Mouse (Mus musculus): ENCODE data around the gene Ccdc172. TPM values are rescaled to one million over a fixed set of nuclear protein-coding genes. Genes with fewer than 3 reads are reported as not detected.

The Ccdc172 gene
- not detected in 2 replicates for polyA plus RNA-seq (2012; rRNA removed)

GRCm38 (mm10) chr19:58511818-58512217 is at the start of gene Ccdc172:
Gene Ccdc172 (plus strand): TSS chr19:58511993.
- no peaks in the 10 kb centered on the region for H3K36me3 ChIP-seq (ENCODE audit: control insufficient read depth, insufficient read depth, low read length)
- no peaks in the 10 kb centered on the region for H3K4me1 ChIP-seq (replicated peaks; ENCODE audit: control insufficient read depth, insufficient read depth, low read length)
- no peak for TF ChIP-seq CTCF (IDR thresholded peaks at IDR 0.05; ENCODE audit: borderline replicate concordance, control insufficient read depth, extremely low read depth, insufficient read depth, low read length, poor library complexity)
- DNase-seq = no peak
- no peaks in the 10 kb centered on the region for H3K27me3 ChIP-seq (ENCODE audit: control insufficient read depth, insufficient read depth, low read length)
- WGBS = 96% methylated on average over 17 of the region's 17 CpGs
- no peak within 1 kb of the TSS for H3K27ac ChIP-seq (ENCODE audit: control insufficient read depth, insufficient read depth, low read length)
- no peak within 1 kb of the TSS for H3K4me3 ChIP-seq (ENCODE audit: control insufficient read depth, insufficient read depth, low read length)

GRCm38 (mm10) chr19:58463755-58464154 is 48.0 kb upstream of the Ccdc172 start:
- Histone ChIP-seq H3K27me3 (ENCODE audit: control insufficient read depth, insufficient read depth, low read length) (no peaks in the 10 kb centered on the region), H3K27ac (ENCODE audit: control insufficient read depth, insufficient read depth, low read length) (no peak overlapping the region), H3K36me3 (ENCODE audit: control insufficient read depth, insufficient read depth, low read length) (no peaks in the 10 kb centered on the region), H3K4me3 (ENCODE audit: control insufficient read depth, insufficient read depth, low read length) (no peak overlapping the region), H3K4me1 (replicated peaks; ENCODE audit: control insufficient read depth, insufficient read depth, low read length) (no peaks in the 10 kb centered on the region)
- TF ChIP-seq POLR2A (IDR thresholded peaks at IDR 0.05; ENCODE audit: control insufficient read depth, extremely low read depth, insufficient read depth, low read length, poor library complexity) (no peak), CTCF (IDR thresholded peaks at IDR 0.05; ENCODE audit: borderline replicate concordance, control insufficient read depth, extremely low read depth, insufficient read depth, low read length, poor library complexity) (no peak)
- 92% methylated on average over 3 of the region's 3 CpGs for WGBS
- no peak for DNase-seq

DNA sequence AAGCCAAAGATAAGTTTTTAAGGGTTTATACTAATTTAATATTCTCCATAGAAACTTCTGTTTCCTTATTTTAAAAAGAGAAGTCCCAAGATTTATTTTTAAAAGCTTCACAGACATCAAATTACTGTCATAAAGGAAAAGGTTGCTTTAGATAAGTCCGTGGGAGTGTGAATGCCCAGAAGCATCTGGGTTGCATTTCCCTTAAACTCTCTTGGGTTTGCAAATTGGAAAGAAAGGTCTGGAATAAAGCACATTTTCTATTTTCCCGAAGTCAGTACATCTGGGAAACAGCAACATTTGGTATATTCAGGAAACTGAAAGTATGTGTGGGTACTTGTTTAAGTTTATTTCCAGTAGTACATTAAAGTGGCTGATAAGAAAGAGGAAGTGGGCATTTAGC is 43.5 kb upstream of the Ccdc172 start:
- Histone ChIP-seq H3K4me1 (replicated peaks; ENCODE audit: control insufficient read depth, insufficient read depth, low read length) (no peaks in the 10 kb centered on the region), H3K27me3 (ENCODE audit: control insufficient read depth, insufficient read depth, low read length) (no peaks in the 10 kb centered on the region), H3K36me3 (ENCODE audit: control insufficient read depth, insufficient read depth, low read length) (no peaks in the 10 kb centered on the region), H3K4me3 (ENCODE audit: control insufficient read depth, insufficient read depth, low read length) (no peak overlapping the region), H3K27ac (ENCODE audit: control insufficient read depth, insufficient read depth, low read length) (no peak overlapping the region)
- no peak for TF ChIP-seq POLR2A (IDR thresholded peaks at IDR 0.05; ENCODE audit: control insufficient read depth, extremely low read depth, insufficient read depth, low read length, poor library complexity)
- TF ChIP-seq CTCF (IDR thresholded peaks at IDR 0.05; ENCODE audit: borderline replicate concordance, control insufficient read depth, extremely low read depth, insufficient read depth, low read length, poor library complexity) = no peak
- WGBS = 7% methylated on average over 2 of the region's 2 CpGs
- no peak for DNase-seq

DNA sequence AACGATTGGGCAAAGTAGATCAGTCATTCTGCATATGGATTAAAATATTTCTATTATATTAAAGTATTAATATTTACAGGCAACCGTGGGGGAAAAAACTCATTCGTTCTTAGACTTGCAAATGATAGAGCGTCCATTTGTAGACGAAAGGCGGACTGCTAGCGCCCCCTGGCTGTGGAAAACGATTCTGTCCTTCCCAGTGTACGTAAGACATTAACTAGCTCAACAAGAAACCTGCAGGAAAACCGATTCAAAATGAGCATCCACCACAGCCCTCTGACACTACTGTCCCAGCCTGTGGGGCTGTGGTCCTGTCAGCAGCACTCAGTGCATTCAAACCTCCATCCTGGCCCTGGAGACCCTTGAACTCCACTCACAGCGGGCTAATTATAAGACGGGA is 42.4 kb upstream of the Ccdc172 start:
- Histone ChIP-seq H3K27ac (ENCODE audit: control insufficient read depth, insufficient read depth, low read length) (no peak overlapping the region), H3K36me3 (ENCODE audit: control insufficient read depth, insufficient read depth, low read length) (no peaks in the 10 kb centered on the region), H3K27me3 (ENCODE audit: control insufficient read depth, insufficient read depth, low read length) (no peaks in the 10 kb centered on the region), H3K4me1 (replicated peaks; ENCODE audit: control insufficient read depth, insufficient read depth, low read length) (no peaks in the 10 kb centered on the region), H3K4me3 (ENCODE audit: control insufficient read depth, insufficient read depth, low read length) (no peak overlapping the region)
- 20% methylated on average over 12 of the region's 12 CpGs for WGBS
- TF ChIP-seq CTCF (IDR thresholded peaks at IDR 0.05; ENCODE audit: borderline replicate concordance, control insufficient read depth, extremely low read depth, insufficient read depth, low read length, poor library complexity) = peak; percentile 28; the same call in 1 of the 2 replicates
- TF ChIP-seq POLR2A (IDR thresholded peaks at IDR 0.05; ENCODE audit: control insufficient read depth, extremely low read depth, insufficient read depth, low read length, poor library complexity) = no peak
- DNase-seq = peak; percentile 80

GRCm38 (mm10) chr19:58474251-58474650 is 37.5 kb upstream of the Ccdc172 start:
- Histone ChIP-seq H3K36me3 (ENCODE audit: control insufficient read depth, insufficient read depth, low read length) (no peaks in the 10 kb centered on the region), H3K4me3 (ENCODE audit: control insufficient read depth, insufficient read depth, low read length) (no peak overlapping the region), H3K27ac (ENCODE audit: control insufficient read depth, insufficient read depth, low read length) (no peak overlapping the region), H3K27me3 (ENCODE audit: control insufficient read depth, insufficient read depth, low read length) (no peaks in the 10 kb centered on the region), H3K4me1 (replicated peaks; ENCODE audit: control insufficient read depth, insufficient read depth, low read length) (no peaks in the 10 kb centered on the region)
- no peak for DNase-seq
- 97% methylated on average over 3 of the region's 3 CpGs for WGBS
- TF ChIP-seq CTCF (IDR thresholded peaks at IDR 0.05; ENCODE audit: borderline replicate concordance, control insufficient read depth, extremely low read depth, insufficient read depth, low read length, poor library complexity) (no peak), POLR2A (IDR thresholded peaks at IDR 0.05; ENCODE audit: control insufficient read depth, extremely low read depth, insufficient read depth, low read length, poor library complexity) (no peak)

DNA sequence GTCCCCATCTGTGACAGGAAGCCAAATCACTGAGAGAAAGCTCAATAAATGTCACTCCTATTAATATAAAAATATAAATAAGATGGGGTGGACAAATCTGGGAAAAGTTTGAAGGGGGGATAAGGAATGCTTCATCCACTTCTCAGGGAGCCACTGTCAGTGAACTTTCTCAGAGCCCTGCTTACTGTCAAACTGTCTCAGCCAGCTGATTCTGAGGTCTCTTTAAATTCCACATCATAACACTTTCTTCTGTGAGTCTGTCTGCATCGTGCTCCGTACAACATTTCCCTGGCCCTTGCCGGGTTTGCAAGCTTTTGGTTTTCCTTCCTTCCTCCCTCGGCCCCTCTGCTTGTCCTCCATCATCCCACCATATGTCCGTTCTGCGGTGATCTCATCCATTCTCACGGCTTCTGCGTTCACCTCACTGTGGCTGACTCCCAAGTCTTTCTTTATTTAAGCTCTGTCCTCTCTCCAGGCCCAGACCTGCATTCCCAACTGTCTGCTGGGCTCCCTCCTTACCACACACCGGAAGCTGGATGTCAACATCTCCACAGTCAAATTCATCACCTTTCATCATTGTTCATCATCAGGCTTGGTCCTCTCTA is 29.3 kb upstream of the Ccdc172 start:
- WGBS = 82% methylated on average over 9 of the region's 9 CpGs
- TF ChIP-seq CTCF (IDR thresholded peaks at IDR 0.05; ENCODE audit: borderline replicate concordance, control insufficient read depth, extremely low read depth, insufficient read depth, low read length, poor library complexity) = no peak
- no peak for TF ChIP-seq POLR2A (IDR thresholded peaks at IDR 0.05; ENCODE audit: control insufficient read depth, extremely low read depth, insufficient read depth, low read length, poor library complexity)
- Histone ChIP-seq H3K27ac (ENCODE audit: control insufficient read depth, insufficient read depth, low read length) (no peak overlapping the region), H3K4me1 (replicated peaks; ENCODE audit: control insufficient read depth, insufficient read depth, low read length) (peaks cover 3% of the 10 kb centered on the region; the same call in 1 of the 2 replicates), H3K4me3 (ENCODE audit: control insufficient read depth, insufficient read depth, low read length) (no peak overlapping the region), H3K36me3 (ENCODE audit: control insufficient read depth, insufficient read depth, low read length) (no peaks in the 10 kb centered on the region), H3K27me3 (ENCODE audit: control insufficient read depth, insufficient read depth, low read length) (no peaks in the 10 kb centered on the region)
- DNase-seq = no peak

DNA sequence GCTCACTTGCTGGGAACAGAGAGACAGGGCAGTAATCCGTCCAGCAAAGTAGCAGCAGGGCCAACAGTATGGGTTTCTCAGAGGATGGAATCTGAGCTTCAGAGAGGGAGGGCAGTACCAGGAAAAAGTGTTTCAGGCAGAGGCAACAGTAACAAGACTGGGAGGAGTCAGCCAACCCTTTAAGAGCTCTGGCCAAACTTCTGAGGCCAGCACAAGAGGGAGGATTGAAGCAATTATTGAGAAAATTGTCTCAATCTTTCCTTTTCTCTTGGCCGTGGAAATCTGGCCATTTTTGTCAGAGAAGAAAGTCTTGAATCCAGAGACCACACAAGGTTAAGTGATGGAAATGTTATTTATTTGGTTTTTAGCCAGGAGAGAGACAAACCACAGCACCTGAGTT is 25.1 kb upstream of the Ccdc172 start:
- Histone ChIP-seq H3K4me1 (replicated peaks; ENCODE audit: control insufficient read depth, insufficient read depth, low read length) (peaks cover 3% of the 10 kb centered on the region; the same call in 1 of the 2 replicates), H3K36me3 (ENCODE audit: control insufficient read depth, insufficient read depth, low read length) (no peaks in the 10 kb centered on the region), H3K27ac (ENCODE audit: control insufficient read depth, insufficient read depth, low read length) (no peak overlapping the region), H3K27me3 (ENCODE audit: control insufficient read depth, insufficient read depth, low read length) (no peaks in the 10 kb centered on the region), H3K4me3 (ENCODE audit: control insufficient read depth, insufficient read depth, low read length) (no peak overlapping the region)
- DNase-seq = no peak
- TF ChIP-seq CTCF (IDR thresholded peaks at IDR 0.05; ENCODE audit: borderline replicate concordance, control insufficient read depth, extremely low read depth, insufficient read depth, low read length, poor library complexity) = no peak
- no peak for TF ChIP-seq POLR2A (IDR thresholded peaks at IDR 0.05; ENCODE audit: control insufficient read depth, extremely low read depth, insufficient read depth, low read length, poor library complexity)
- WGBS = 83% methylated on average over 2 of the region's 2 CpGs

Measured in thymus, adult 2 months (tissue).